Mouse (Mus musculus): Measurements from ENCODE around the gene Gm16223. TPM values are rescaled to one million over a fixed set of nuclear protein-coding genes. Genes with fewer than 3 reads are reported as not detected.

The Gm16223 gene
- total RNA-seq (2021) = not detected

DNA sequence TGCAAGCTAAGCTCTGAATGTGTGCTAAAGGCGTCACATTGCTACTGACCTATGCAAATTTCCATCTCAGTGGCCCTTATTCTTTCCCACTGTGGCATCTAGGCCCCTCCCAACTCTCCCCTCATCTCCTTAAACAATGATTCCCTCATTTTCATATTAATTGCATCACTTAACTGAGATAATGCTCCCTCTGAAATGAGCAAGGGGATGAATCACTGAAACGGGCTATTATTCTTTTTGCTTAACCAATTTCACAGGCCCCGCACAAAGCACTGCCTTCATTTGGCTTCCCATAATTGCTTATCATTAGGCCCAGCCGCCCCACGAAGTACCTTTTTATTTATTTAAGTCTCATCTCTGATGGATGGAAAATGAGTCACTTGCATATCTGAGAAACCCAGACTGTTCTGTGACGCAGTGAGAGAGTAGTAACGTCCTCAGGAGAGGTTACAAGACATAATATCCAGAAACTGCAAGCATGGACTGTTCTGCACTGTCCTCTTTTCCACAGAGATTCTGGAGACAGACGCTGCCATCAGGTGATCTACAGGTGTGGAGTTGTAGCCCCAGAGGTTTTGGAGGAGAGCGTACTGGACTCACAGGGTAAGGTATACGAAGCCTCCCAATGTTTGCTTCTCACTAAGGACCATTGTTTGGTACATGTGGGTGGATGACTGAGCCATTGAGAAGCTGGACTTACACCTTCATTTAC, at the start of gene Gm16223:
TSS of gene Gm16223 (plus strand) at position 485 of the 712 bp plus-strand sequence.
- no peak for DNase-seq (ENCODE audit: extremely low spot score in 1 of 2, low spot score in 1 of 2)

DNA sequence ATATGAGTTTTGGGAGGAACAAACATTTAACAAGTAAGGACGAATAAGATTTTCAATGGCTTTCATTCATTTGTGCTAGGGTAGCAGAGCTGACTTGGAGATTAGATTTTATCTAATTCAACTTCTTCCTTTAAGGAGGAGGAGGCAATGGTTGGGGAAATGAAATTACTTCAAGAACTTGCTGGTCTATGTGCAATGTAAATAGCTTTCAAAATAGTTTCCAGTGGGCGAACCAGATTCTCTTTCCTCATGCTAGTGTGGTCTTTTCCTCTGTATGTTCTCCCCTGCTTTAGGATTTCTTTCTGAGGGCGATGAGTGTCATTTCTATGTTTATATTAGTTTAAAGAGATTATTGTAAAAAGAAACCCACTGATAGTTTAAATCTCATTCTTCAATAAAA, 45.7 kb upstream of the Gm16223 start:
- no peak for DNase-seq (ENCODE audit: extremely low spot score in 1 of 2, low spot score in 1 of 2)

DNA sequence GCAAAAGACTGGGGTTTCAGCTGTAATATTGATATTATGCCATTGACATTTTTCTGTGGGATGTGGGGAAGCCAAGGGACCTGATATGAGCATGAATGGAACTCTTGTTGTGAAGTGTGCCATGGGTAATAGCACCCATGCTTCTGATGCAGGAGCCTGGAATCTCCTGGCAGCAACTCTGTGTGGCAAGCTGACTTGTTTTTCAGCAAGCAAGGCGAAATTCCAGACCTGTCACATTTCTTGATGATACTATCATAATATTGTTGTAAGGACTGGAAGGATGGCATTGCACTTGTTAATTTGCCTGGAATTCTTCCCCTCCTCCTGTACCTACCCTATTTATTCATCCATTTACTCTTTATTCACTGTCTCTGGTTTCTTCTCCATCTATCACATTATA, 44.2 kb upstream of the Gm16223 start:
- DNase-seq (ENCODE audit: extremely low spot score in 1 of 2, low spot score in 1 of 2) = no peak

DNA sequence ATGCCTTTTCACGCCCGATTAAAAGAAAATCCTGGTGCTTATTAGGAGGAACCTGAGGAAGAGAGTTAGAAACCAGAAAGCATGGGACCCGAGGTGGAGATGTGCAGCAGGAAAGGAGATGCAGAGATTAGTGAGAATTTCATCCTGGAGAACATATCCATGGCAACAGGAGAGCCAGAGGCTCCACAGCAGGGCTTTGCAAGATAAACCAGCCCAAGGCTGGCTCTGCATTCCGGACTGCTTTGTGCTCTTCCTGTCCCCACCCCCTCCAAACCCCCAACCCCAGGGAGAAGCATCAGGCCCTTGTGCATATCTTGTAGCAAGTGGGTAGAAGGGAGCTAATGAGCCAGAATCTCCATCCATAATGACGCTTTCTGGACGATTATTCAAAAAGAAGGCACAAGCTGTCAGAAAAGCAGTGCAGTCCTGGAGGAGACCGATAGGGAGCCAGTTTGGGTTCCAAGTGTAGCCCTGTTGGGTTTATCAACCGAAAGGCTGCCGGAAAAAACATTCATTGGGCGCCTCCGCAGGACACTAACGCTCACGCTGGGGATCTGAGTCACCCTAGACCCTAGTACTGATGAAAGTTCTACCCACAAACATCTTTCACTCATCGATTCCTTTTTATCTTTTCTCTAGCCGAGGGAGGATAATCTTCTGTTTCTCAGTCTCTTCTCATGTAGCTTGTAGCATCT, 31.2 kb upstream of the Gm16223 start:
- no peak for DNase-seq (ENCODE audit: extremely low spot score in 1 of 2, low spot score in 1 of 2)

DNA sequence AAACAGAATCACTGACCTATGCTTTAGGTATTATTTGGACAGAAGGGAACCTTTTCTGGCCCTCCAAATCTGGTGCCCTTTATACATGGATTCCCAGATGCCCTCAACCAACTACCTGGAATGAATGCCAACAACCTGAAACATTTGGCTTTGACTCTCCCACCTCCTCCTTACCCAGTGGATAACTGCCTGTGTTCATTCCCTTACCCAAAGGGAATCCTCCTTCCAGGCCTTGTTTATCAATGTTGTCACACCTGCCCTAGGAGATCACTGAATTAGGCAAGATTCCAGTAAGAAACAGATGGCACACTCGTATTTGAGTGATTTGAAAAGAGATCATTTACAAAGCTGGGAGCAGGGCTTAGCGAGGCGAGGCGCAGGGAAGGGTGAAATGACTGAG, 13.1 kb upstream of the Gm16223 start:
- no peak for DNase-seq (ENCODE audit: extremely low spot score in 1 of 2, low spot score in 1 of 2)

GRCm38 (mm10) chr5:42055151-42055550, 12.6 kb upstream of the Gm16223 start:
- no peak for DNase-seq (ENCODE audit: extremely low spot score in 1 of 2, low spot score in 1 of 2)

GRCm38 (mm10) chr5:42065090-42065489, 2.7 kb upstream of the Gm16223 start:
- DNase-seq (ENCODE audit: extremely low spot score in 1 of 2, low spot score in 1 of 2) = no peak

DNA sequence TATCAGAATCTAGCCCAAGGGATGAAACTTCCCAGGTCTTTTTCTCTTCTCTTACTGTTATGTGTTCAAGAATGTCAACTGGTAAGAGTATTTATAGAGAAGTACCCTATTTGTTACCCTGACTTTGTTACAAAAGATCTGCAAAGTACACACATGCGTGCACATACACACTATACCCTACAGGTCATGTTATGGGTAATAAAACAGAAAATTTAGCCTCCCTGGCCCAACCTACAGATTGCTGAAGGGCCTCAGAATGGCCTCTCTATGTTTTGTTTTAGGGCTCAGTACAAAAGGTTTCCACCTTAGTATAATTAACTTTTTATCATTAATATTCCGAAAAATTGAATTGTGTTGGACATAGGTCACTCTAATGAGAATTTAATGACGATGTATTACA, 685 bp upstream of the Gm16223 start:
- no peak for DNase-seq (ENCODE audit: extremely low spot score in 1 of 2, low spot score in 1 of 2)

GRCm38 (mm10) chr5:42068188-42068579, 424 bp downstream of the Gm16223 start:
- no peak for DNase-seq (ENCODE audit: extremely low spot score in 1 of 2, low spot score in 1 of 2)

DNA sequence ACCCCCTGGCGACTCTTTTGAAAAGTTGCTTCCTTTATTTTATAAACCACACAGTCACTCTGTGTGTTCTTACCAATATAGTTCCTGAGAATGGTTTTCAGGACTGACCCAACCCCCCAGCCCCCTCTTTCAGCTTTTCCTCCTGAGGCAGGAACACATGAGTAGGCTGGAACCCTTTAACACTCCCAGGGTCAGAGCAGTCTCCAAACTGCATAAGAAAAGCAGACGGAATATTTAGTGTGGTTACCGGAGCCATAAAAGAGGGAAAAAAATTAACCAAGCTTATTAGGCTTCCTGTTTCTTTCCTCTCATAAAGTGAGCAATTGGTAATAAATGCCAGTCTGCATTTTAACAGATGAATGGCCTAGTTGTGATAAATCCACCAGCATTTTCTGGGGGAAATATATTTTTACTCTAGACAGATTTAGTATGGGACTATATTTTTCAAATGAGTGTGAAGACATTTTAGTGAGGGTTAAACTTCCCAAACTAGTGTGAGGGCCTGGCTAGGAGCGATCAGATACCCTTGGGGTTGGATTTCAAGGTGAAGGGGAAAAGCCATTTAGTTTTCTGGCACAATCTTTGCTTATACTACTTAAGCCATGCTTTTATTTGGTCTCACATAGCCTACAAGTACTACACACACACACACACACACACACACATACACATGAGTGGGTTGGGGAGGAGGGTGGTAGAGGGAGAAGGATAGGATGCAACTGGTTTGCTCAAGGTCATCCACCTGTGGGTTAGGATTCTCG, 49.0 kb downstream of the Gm16223 start:
- DNase-seq (ENCODE audit: extremely low spot score in 1 of 2, low spot score in 1 of 2) = no peak

DNA sequence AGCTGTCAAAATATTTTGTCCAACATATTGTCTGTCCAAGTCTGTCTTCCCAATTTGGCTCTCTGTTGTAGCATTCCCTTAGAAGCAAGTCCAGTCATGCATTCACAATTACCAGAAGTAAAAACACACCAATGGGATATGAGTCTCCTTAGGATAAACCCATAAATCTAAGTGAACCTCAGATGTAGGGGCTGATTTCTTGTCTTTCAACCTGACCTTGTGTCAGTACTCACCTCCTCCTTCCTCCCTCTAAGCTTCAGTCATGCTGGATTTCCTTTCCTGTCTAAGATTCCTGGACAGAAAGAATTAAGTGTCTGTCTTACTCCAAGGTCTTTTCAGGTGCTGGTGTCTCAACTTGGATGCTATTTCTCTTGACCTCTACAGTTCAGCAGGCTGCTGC, 57.8 kb downstream of the Gm16223 start:
- no peak for DNase-seq (ENCODE audit: extremely low spot score in 1 of 2, low spot score in 1 of 2)

DNA sequence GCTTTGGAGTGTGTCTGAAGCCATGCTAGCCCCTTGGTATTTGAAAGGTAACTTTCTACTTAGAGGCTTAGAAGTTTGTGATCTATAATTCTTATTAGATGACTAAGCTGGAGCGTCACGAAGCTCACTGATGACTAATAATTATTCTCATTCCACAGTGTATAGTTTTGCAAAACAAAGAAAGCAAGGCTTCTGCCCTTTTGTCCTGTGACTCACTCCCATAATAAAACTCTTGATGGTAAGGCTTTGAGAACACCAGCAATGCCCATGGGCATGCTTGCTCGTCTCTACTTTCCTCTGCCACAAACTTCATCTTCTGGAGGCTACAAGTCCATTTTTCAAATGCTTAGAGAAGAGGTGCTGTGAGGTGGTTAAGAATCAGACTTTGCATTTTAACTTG, 87.9 kb downstream of the Gm16223 start:
- DNase-seq (ENCODE audit: extremely low spot score in 1 of 2, low spot score in 1 of 2) = no peak

DNA sequence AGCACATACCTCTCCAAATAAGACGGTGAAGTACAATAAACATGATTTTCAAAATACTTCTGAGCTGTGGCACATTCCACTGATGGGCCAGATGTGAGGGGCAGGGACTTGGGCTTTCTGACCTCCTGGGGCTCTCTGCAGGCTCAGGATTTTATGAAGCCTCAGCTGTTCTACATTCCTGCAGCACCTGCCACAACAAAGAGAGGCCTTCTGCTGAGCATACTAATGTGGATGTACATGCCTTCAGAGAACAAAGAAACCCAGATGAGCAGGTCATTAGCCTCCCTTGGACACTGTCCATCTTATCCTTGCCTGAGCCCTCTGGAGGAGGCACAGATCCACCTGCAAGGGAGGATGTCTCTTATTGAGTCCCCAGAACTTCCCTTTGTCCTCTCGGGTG, 97.0 kb downstream of the Gm16223 start:
- DNase-seq (ENCODE audit: extremely low spot score in 1 of 2, low spot score in 1 of 2) = no peak

GRCm38 (mm10) chr5:42166311-42166710, 98.6 kb downstream of the Gm16223 start:
- no peak for DNase-seq (ENCODE audit: extremely low spot score in 1 of 2, low spot score in 1 of 2)

- DNase-seq (ENCODE audit: extremely low spot score in 1 of 2, low spot score in 1 of 2) = no peak
These were observed 100.3 kb downstream of the Gm16223 start for GRCm38 (mm10) chr5:42168071-42168470.

DNA sequence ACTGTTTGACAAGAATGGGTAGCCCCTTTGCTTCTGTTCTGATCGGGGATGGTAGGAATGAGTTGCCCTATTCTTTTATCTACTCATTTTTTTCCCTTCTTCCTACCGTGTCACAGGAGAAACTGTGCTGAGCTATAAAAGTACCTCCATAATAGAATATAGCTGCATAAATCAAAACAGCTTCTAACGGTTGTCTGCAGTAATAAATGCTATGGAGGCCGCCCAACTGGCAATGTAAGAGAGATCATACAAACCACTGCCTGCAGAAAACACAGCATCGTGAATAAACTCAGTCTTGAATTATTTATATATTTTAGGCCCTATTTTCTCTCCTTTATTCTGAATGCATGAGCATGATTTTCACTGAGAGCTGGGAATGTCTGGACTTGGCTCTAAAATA, 101.0 kb downstream of the Gm16223 start:
- no peak for DNase-seq (ENCODE audit: extremely low spot score in 1 of 2, low spot score in 1 of 2)

- DNase-seq (ENCODE audit: extremely low spot score in 1 of 2, low spot score in 1 of 2) = no peak
These were observed 106.3 kb downstream of the Gm16223 start for GRCm38 (mm10) chr5:42174109-42174508.

DNA sequence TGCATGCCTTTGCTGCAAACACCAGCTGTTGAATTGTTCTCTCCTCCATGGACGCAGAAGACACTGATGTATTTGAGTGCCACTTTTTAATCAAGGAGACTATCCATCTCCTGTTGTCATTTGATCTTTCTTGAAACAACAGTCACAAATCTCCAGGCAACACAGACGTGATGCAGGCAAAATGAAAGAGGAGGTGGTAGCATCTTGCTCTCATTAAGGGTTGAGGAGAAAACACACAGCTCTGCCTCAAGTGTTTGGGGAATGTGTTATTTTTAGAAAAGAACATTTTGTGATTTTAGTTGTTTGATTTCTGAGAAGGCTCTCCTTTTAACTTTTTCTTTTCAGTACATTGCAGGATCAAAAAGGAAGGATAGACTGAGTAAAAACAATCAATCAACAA, 107.7 kb downstream of the Gm16223 start:
- no peak for DNase-seq (ENCODE audit: extremely low spot score in 1 of 2, low spot score in 1 of 2)

GRCm38 (mm10) chr5:42198493-42198892, 130.7 kb downstream of the Gm16223 start:
- no peak for DNase-seq (ENCODE audit: extremely low spot score in 1 of 2, low spot score in 1 of 2)

DNA sequence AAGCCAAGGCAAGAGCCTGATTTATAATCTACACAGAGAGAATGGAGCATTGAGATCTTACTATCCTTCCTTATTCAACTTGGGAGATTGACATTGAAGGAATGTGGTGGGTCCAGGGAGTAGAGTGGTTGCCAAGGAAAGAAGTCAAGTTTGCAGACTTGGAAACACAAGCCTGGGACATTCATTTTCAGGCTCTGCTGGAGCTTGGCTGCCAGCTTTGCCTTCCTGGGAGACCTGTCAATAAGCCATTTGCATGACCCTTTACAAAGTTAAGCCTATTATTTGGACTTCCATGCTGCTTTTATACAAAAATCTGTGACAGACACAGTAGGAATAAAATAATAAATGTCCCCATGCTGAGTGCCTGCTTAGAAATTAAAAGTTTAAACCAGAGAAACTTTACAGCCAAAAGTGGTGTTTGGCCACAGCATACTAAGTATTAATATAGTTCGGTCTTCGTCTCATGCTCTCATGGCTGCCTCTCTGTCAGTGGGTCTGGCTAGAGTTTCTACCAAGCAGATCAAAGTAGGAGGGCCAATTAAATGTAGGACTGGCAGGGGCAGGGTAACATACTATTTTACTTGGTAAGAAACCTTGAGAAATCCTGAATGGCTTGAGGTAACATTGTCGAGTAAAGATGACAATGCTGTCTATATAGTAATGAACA, 139.8 kb downstream of the Gm16223 start:
- no peak for DNase-seq (ENCODE audit: extremely low spot score in 1 of 2, low spot score in 1 of 2)
